Mouse (Mus musculus) yolk sac, embryonic 10.5 days (tissue): ENCODE data around the gene Unk.

Experiments used
- DNase-seq: peaks from one replicate; pipeline ENCODE4 v3.0.0-alpha.2; 2017; ENCODE audit warnings: low spot score

Unk gene

GRCm38 (mm10) chr11:116108464-116109137, 78.5 kb downstream of the Unk start:
- DNase-seq: no peak

- DNase-seq: no peak
Measured at GRCm38 (mm10) chr11:116109441-116110081, 79.4 kb downstream of the Unk start.

- DNase-seq: peak; percentile 54
Measured at GRCm38 (mm10) chr11:116110131-116110530, 80.0 kb downstream of the Unk start.

- no peak for DNase-seq
Measured at GRCm38 (mm10) chr11:116110540-116110939, 80.4 kb downstream of the Unk start.
